Mouse (Mus musculus): ENCODE results near the gene Scnn1g.

Gene Scnn1g

GRCm38 (mm10) chr7:121768983-121769382, 34.7 kb downstream of the Scnn1g start:
- in situ Hi-C loops (cut with MboI, MseI) = loop anchor here in 1 of 2 experiments (25.0 kb wide), 1 partner anchor 607 kb away; no protein-coding TSS in a partner anchor

- in situ Hi-C loops (cut with MboI, MseI) = no loop called here
Measured at GRCm38 (mm10) chr7:121778553-121778952, 44.3 kb downstream of the Scnn1g start.

- in situ Hi-C loops (cut with MboI, MseI) = no loop called here
Measured at GRCm38 (mm10) chr7:121778980-121779379, 44.7 kb downstream of the Scnn1g start.

GRCm38 (mm10) chr7:121779409-121779808, 45.1 kb downstream of the Scnn1g start:
- in situ Hi-C loops (cut with MboI, MseI) = no loop called here

GRCm38 (mm10) chr7:121782188-121782909, 48.1 kb downstream of the Scnn1g start:
- in situ Hi-C loops (cut with MboI, MseI) = no loop called here

- in situ Hi-C loops (cut with MboI, MseI) = no loop called here
Measured at GRCm38 (mm10) chr7:121785651-121786228, 51.5 kb downstream of the Scnn1g start.

- in situ Hi-C loops (cut with MboI, MseI) = no loop called here
Measured at GRCm38 (mm10) chr7:121797781-121798180, 63.5 kb downstream of the Scnn1g start.

- in situ Hi-C loops (cut with MboI, MseI) = no loop called here
Measured at GRCm38 (mm10) chr7:121802471-121802870, 68.2 kb downstream of the Scnn1g start.

- in situ Hi-C loops (cut with MboI, MseI) = no loop called here
Measured at GRCm38 (mm10) chr7:121803011-121803410, 68.7 kb downstream of the Scnn1g start.

- in situ Hi-C loops (cut with MboI, MseI) = no loop called here
Measured at GRCm38 (mm10) chr7:121805811-121806496, 71.7 kb downstream of the Scnn1g start.

- in situ Hi-C loops (cut with MboI, MseI) = no loop called here
Measured at GRCm38 (mm10) chr7:121807726-121808580, 73.7 kb downstream of the Scnn1g start.

All from T-helper 17 cell (primary cell).